Mouse (Mus musculus): Measurements from ENCODE around the gene Atp5j2. TPM values are rescaled to one million over a fixed set of nuclear protein-coding genes. Genes with fewer than 3 reads are reported as not detected.

Atp5j2 gene
- polyA plus RNA-seq, 1 experiment from 2014 or later: 600 TPM

- no peak for ATAC-seq
- H3K36me3 ChIP-seq (ENCODE audit: control insufficient read depth, insufficient read depth, low read length): peaks cover 13% of the 10 kb centered on the region; the same call in 1 of the 2 replicates
- no peak overlapping the region for H3K4me3 ChIP-seq (ENCODE audit: low read depth, low read length)
- H3K4me1 ChIP-seq (ENCODE audit: control insufficient read depth, insufficient read depth, low read length): peaks cover 12% of the 10 kb centered on the region
- no peak overlapping the region for H3K9ac ChIP-seq (ENCODE audit: low read depth, low read length)
- H3K27ac ChIP-seq (ENCODE audit: low read length): no peak overlapping the region
- 89% methylated on average over 5 of the region's 6 CpGs for WGBS
- H3K27me3 ChIP-seq (ENCODE audit: control insufficient read depth, insufficient read depth, low read depth, low read length): no peaks in the 10 kb centered on the region
- H3K4me2 ChIP-seq (ENCODE audit: low read length): no peak overlapping the region
- no peaks in the 10 kb centered on the region for H3K9me3 ChIP-seq (replicated peaks; ENCODE audit: control insufficient read depth, low read length, poor library complexity, severe bottlenecking)
These were observed 16.1 kb upstream of the Atp5j2 start for GRCm38 (mm10) chr5:145207954-145208353.

GRCm38 (mm10) chr5:145207385-145207784, 15.5 kb upstream of the Atp5j2 start:
- no peak overlapping the region for H3K9ac ChIP-seq (ENCODE audit: low read depth, low read length)
- peaks cover 12% of the 10 kb centered on the region for H3K4me1 ChIP-seq (ENCODE audit: control insufficient read depth, insufficient read depth, low read length)
- no peaks in the 10 kb centered on the region for H3K9me3 ChIP-seq (replicated peaks; ENCODE audit: control insufficient read depth, low read length, poor library complexity, severe bottlenecking)
- no peak for ATAC-seq
- H3K4me2 ChIP-seq (ENCODE audit: low read length): no peak overlapping the region
- WGBS: 98% methylated on average over 6 of the region's 6 CpGs
- no peaks in the 10 kb centered on the region for H3K27me3 ChIP-seq (ENCODE audit: control insufficient read depth, insufficient read depth, low read depth, low read length)
- H3K27ac ChIP-seq (ENCODE audit: low read length): no peak overlapping the region
- H3K36me3 ChIP-seq (ENCODE audit: control insufficient read depth, insufficient read depth, low read length): peaks cover 13% of the 10 kb centered on the region; the same call in 1 of the 2 replicates
- H3K4me3 ChIP-seq (ENCODE audit: low read depth, low read length): no peak overlapping the region

- ATAC-seq: no peak
- peak overlapping the region; percentile 58 for H3K4me2 ChIP-seq (ENCODE audit: low read length)
- no peak overlapping the region for H3K27ac ChIP-seq (ENCODE audit: low read length)
- WGBS: 22% methylated on average over 9 of the region's 9 CpGs
- peak overlapping the region; percentile 61 for H3K4me3 ChIP-seq (ENCODE audit: low read depth, low read length)
- peaks cover 7% of the 10 kb centered on the region; the same call in 1 of the 2 replicates for H3K36me3 ChIP-seq (ENCODE audit: control insufficient read depth, insufficient read depth, low read length)
- H3K9me3 ChIP-seq (replicated peaks; ENCODE audit: control insufficient read depth, low read length, poor library complexity, severe bottlenecking): no peaks in the 10 kb centered on the region
- H3K27me3 ChIP-seq (ENCODE audit: control insufficient read depth, insufficient read depth, low read depth, low read length): no peaks in the 10 kb centered on the region
- H3K9ac ChIP-seq (ENCODE audit: low read depth, low read length): peak overlapping the region; percentile 41
- H3K4me1 ChIP-seq (ENCODE audit: control insufficient read depth, insufficient read depth, low read length): peaks cover 23% of the 10 kb centered on the region
These were observed 13.2 kb upstream of the Atp5j2 start for GRCm38 (mm10) chr5:145205041-145205440.

GRCm38 (mm10) chr5:145203936-145204691, 12.3 kb upstream of the Atp5j2 start, which contains the start of gene Zkscan5:
Gene Zkscan5 (plus strand): TSS chr5:145204562.
- Histone ChIP-seq H3K9me3 (replicated peaks; ENCODE audit: control insufficient read depth, low read length, poor library complexity, severe bottlenecking) (no peaks in the 10 kb centered on the region), H3K27ac (ENCODE audit: low read length) (peak within 1 kb of the TSS; percentile 90), H3K9ac (ENCODE audit: low read depth, low read length) (peak within 1 kb of the TSS; percentile 64), H3K27me3 (ENCODE audit: control insufficient read depth, insufficient read depth, low read depth, low read length) (no peaks in the 10 kb centered on the region), H3K36me3 (ENCODE audit: control insufficient read depth, insufficient read depth, low read length) (peaks cover 7% of the 10 kb centered on the region; the same call in 1 of the 2 replicates), H3K4me3 (ENCODE audit: low read depth, low read length) (peak within 1 kb of the TSS; percentile 61), H3K4me1 (ENCODE audit: control insufficient read depth, insufficient read depth, low read length) (peaks cover 23% of the 10 kb centered on the region), H3K4me2 (ENCODE audit: low read length) (peak within 1 kb of the TSS; percentile 58)
- under 1% methylated on average over 22 of the region's 22 CpGs for WGBS
- ATAC-seq: peak; percentile 93

- Histone ChIP-seq H3K4me2 (ENCODE audit: low read length) (no peak overlapping the region), H3K4me3 (ENCODE audit: low read depth, low read length) (no peak overlapping the region), H3K9me3 (replicated peaks; ENCODE audit: control insufficient read depth, low read length, poor library complexity, severe bottlenecking) (no peaks in the 10 kb centered on the region), H3K4me1 (ENCODE audit: control insufficient read depth, insufficient read depth, low read length) (peaks cover 23% of the 10 kb centered on the region), H3K9ac (ENCODE audit: low read depth, low read length) (no peak overlapping the region), H3K27ac (ENCODE audit: low read length) (no peak overlapping the region), H3K27me3 (ENCODE audit: control insufficient read depth, insufficient read depth, low read depth, low read length) (no peaks in the 10 kb centered on the region), H3K36me3 (ENCODE audit: control insufficient read depth, insufficient read depth, low read length) (peaks cover 5% of the 10 kb centered on the region; the same call in 1 of the 2 replicates)
- 46% methylated on average over 3 of the region's 3 CpGs for WGBS
- ATAC-seq: no peak
These were observed 10.6 kb upstream of the Atp5j2 start for GRCm38 (mm10) chr5:145202446-145202845.

- peaks cover 3% of the 10 kb centered on the region; the same call in 1 of the 2 replicates for H3K36me3 ChIP-seq (ENCODE audit: control insufficient read depth, insufficient read depth, low read length)
- H3K27ac ChIP-seq (ENCODE audit: low read length): peak within 1 kb of the TSS; percentile 73
- WGBS: 3% methylated on average over 37 of the region's 37 CpGs
- ATAC-seq: 0 out of 2 replicates have a peak, but pooled peaks have one; percentile 8
- H3K4me2 ChIP-seq (ENCODE audit: low read length): peak within 1 kb of the TSS; percentile 94
- H3K9me3 ChIP-seq (replicated peaks; ENCODE audit: control insufficient read depth, low read length, poor library complexity, severe bottlenecking): no peaks in the 10 kb centered on the region
- H3K4me3 ChIP-seq (ENCODE audit: low read depth, low read length): peak within 1 kb of the TSS; percentile 84
- peaks cover 23% of the 10 kb centered on the region for H3K4me1 ChIP-seq (ENCODE audit: control insufficient read depth, insufficient read depth, low read length)
- H3K9ac ChIP-seq (ENCODE audit: low read depth, low read length): peak within 1 kb of the TSS; percentile 84
- no peaks in the 10 kb centered on the region for H3K27me3 ChIP-seq (ENCODE audit: control insufficient read depth, insufficient read depth, low read depth, low read length)
These were observed 9.6 kb upstream of the Atp5j2 start, which contains the start of gene Zkscan14 for GRCm38 (mm10) chr5:145201321-145201991. Gene Zkscan14 (minus strand): TSS chr5:145201868.

GRCm38 (mm10) chr5:145200387-145200786, 8.5 kb upstream of the Atp5j2 start:
- H3K36me3 ChIP-seq (ENCODE audit: control insufficient read depth, insufficient read depth, low read length): peaks cover 8% of the 10 kb centered on the region
- 77% methylated on average over 7 of the region's 7 CpGs for WGBS
- no peak overlapping the region for H3K9ac ChIP-seq (ENCODE audit: low read depth, low read length)
- H3K27ac ChIP-seq (ENCODE audit: low read length): no peak overlapping the region
- peaks cover 18% of the 10 kb centered on the region for H3K4me1 ChIP-seq (ENCODE audit: control insufficient read depth, insufficient read depth, low read length)
- no peaks in the 10 kb centered on the region for H3K9me3 ChIP-seq (replicated peaks; ENCODE audit: control insufficient read depth, low read length, poor library complexity, severe bottlenecking)
- H3K4me3 ChIP-seq (ENCODE audit: low read depth, low read length): no peak overlapping the region
- ATAC-seq: no peak
- H3K27me3 ChIP-seq (ENCODE audit: control insufficient read depth, insufficient read depth, low read depth, low read length): no peaks in the 10 kb centered on the region
- H3K4me2 ChIP-seq (ENCODE audit: low read length): peak overlapping the region; percentile 94

GRCm38 (mm10) chr5:145190875-145191798, 725 bp downstream of the Atp5j2 start:
- H3K9me3 ChIP-seq (replicated peaks; ENCODE audit: control insufficient read depth, low read length, poor library complexity, severe bottlenecking): no peaks in the 10 kb centered on the region
- peak overlapping the region; percentile 79 for H3K4me3 ChIP-seq (ENCODE audit: low read depth, low read length)
- peak overlapping the region; percentile 83 for H3K27ac ChIP-seq (ENCODE audit: low read length)
- peaks cover 23% of the 10 kb centered on the region for H3K36me3 ChIP-seq (ENCODE audit: control insufficient read depth, insufficient read depth, low read length)
- ATAC-seq: peak; percentile 84
- H3K9ac ChIP-seq (ENCODE audit: low read depth, low read length): peak overlapping the region; percentile 93
- peaks cover 15% of the 10 kb centered on the region for H3K4me1 ChIP-seq (ENCODE audit: control insufficient read depth, insufficient read depth, low read length)
- peak overlapping the region; percentile 79 for H3K4me2 ChIP-seq (ENCODE audit: low read length)
- no peaks in the 10 kb centered on the region for H3K27me3 ChIP-seq (ENCODE audit: control insufficient read depth, insufficient read depth, low read depth, low read length)
- 1% methylated on average over 41 of the region's 41 CpGs for WGBS
